Mouse (Mus musculus) small intestine, adult 2 months (tissue): ENCODE measurements around the gene 4930404N11Rik. TPM values are rescaled to one million over a fixed set of nuclear protein-coding genes. Genes with fewer than 3 reads are reported as not detected.

Experiments used
- H3K27ac ChIP-seq: fragments of 200-500 bp; 2 replicates; pipeline ENCODE4 v1.5.1; 2012; ENCODE audit warnings: low read depth, low read length, control low read depth, inconsistent platforms; ENCODE audit not compliant: insufficient read depth
- H3K27me3 ChIP-seq: fragments of 200-500 bp; 2 replicates; pipeline ENCODE4 v1.6.1; 2012; ENCODE audit warnings: mild to moderate bottlenecking, moderate library complexity, low read length, inconsistent platforms; ENCODE audit not compliant: control insufficient read depth, insufficient read depth
- H3K36me3 ChIP-seq: fragments of 200-500 bp; 2 replicates; pipeline ENCODE4 v1.6.1; 2012; ENCODE audit warnings: mild to moderate bottlenecking, low read length, control low read depth, inconsistent platforms; ENCODE audit not compliant: control insufficient read depth, insufficient read depth
- H3K4me1 ChIP-seq: fragments of 200-500 bp; 2 replicates; pipeline ENCODE4 v1.6.1; 2012; ENCODE audit warnings: low read length, inconsistent platforms, mixed read lengths; ENCODE audit not compliant: control insufficient read depth, insufficient read depth, insufficient read length
- H3K4me3 ChIP-seq: fragments of 200-500 bp; 2 replicates; pipeline ENCODE4 v1.5.1; 2012; ENCODE audit warnings: low read depth, mild to moderate bottlenecking, control low read depth, inconsistent platforms, low read length, moderate library complexity
- CTCF ChIP-seq: fragments of 200-500 bp; IDR thresholded peaks from 2 replicates; pipeline ENCODE4 v1.5.1; 2012; ENCODE audit warnings: low read depth, mild to moderate bottlenecking, control low read depth, inconsistent platforms, low read length, moderate library complexity, mixed read lengths; ENCODE audit not compliant: insufficient replicate concordance, insufficient read length; ENCODE audit errors: extremely low read depth
- POLR2A ChIP-seq: fragments of 200-500 bp; IDR thresholded peaks from 2 replicates; pipeline ENCODE4 v1.6.1; 2012; ENCODE audit warnings: low read depth, mild to moderate bottlenecking, control low read depth, inconsistent platforms, low read length, moderate library complexity
- WGBS: fragments of 180-500 bp; shearing (Covaris S2); methylation state at CpG from one replicate; pipeline ENCODE4 v1.1.7; 2018; 5-methylcytosine and 5-hydroxymethylcytosine counted together
- polyA plus RNA-seq: library from polyadenylated mRNA; depleted of rRNA; stranded (reverse); fragments of >200 nt; gene quantifications from 2 replicates; pipeline ENCODE4 v1.2.3, GENCODE M21; 2012

4930404N11Rik gene
- polyA plus RNA-seq, 1 experiment: 7.4 TPM

DNA sequence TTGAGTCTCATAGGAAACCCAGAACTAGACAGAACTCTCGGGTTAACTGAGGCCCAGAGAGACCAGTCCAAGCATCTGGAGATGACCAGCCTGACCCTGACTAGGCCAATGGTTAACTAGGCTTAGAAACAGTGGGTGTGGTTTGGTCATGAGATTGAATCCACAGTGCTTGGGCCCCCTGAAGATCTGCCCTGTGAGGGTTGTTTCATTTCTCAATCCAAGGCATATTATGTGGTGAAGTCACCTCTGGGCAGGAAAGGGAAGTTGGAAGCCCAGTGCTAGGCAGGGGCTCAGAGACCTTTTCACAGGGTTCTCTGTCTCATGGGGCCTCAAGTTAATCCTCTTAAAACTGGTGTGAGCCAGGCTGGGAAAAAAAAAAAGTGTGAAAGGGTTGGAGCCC, 6.8 kb downstream of the 4930404N11Rik start:
- no peak overlapping the region for H3K27ac ChIP-seq
- peaks cover 35% of the 10 kb centered on the region for H3K4me1 ChIP-seq
- no peak overlapping the region for H3K4me3 ChIP-seq

DNA sequence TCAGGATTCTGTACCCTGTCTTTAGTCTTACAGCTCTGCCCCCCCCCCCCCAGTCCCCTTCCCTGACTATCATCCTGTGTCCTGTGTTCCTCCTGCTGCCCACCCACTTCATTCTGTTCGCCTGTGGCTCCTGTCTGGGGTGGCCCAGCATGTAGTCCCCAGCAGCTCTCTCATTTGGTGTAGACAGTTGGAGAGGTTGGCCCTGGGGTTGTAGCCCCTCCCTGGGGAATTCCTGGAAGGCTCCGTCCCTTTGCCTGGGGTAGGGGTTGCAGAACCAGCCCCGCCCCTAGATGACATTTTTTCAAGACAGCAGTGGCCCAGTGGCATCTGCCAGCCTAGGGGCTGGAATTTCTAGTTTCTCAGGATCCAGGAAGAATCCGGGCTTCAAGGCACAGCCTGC, 7.4 kb downstream of the 4930404N11Rik start:
- no peaks in the 10 kb centered on the region for H3K36me3 ChIP-seq
- no peaks in the 10 kb centered on the region for H3K27me3 ChIP-seq
- no peak overlapping the region for H3K27ac ChIP-seq
- TF ChIP-seq CTCF: no peak
- no peak for TF ChIP-seq POLR2A
- peaks cover 29% of the 10 kb centered on the region for H3K4me1 ChIP-seq
- H3K4me3 ChIP-seq: peak overlapping the region; percentile 77
- 37% methylated on average over 4 of the region's 4 CpGs for WGBS

More for the DNA sequence above, 6.8 kb downstream of the 4930404N11Rik start:
- WGBS: 63% methylated on average over 1 of the region's 1 CpGs
- no peaks in the 10 kb centered on the region for H3K27me3 ChIP-seq
- TF ChIP-seq POLR2A (no peak), CTCF (no peak)
- H3K36me3 ChIP-seq: no peaks in the 10 kb centered on the region

DNA sequence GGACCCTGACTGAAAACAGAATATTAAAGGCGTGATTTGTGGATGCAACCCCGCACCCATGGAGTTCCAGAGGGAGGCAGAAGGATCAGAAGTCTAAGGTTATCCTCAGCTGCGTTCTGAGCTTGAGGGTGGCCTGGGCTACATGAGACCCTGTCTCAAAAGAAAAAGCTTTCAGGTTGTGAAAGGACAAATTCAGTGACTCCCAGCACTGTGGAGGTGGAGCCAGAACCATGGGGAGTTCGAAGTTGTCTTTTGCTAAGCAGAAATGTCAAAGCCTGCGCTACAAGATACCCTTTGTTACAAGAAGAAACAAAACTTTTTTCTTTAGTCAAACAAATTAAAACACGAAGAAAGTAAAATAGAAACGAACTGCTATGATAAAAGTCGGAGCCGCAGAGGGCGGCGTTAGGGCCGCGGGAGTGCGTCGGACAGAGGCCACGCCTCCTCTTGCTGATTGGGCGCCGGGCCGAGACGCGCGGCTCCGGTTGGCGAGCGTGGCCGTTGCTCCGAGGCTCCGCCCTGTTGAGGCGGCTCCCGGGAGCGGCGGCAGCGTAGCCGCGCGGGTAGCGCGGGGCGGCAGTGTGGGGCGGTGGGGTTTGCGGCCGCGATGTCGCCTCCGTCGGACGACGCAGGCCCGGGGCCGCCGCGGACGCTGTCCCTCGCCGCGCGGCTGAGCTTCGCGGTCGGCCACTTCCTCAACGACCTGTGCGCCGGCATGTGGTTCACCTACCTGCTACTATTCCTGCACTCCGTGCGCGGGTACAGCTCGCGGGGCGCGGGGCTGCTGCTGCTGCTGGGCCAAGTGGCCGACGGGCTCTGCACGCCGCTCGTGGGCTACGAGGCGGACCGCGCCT, 8.4 kb downstream of the 4930404N11Rik start, which contains the start of gene Mfsd12:
Gene Mfsd12 (plus strand): TSS at position 501 of the 854 bp plus-strand sequence.
- 1% methylated on average over 79 of the region's 79 CpGs for WGBS
- Histone ChIP-seq H3K27me3 (no peaks in the 10 kb centered on the region), H3K36me3 (no peaks in the 10 kb centered on the region), H3K27ac (no peak within 1 kb of the TSS), H3K4me3 (peak within 1 kb of the TSS; percentile 77), H3K4me1 (peaks cover 19% of the 10 kb centered on the region)
- TF ChIP-seq POLR2A: no peak; the same call in 1 of the 2 replicates
- no peak for TF ChIP-seq CTCF

DNA sequence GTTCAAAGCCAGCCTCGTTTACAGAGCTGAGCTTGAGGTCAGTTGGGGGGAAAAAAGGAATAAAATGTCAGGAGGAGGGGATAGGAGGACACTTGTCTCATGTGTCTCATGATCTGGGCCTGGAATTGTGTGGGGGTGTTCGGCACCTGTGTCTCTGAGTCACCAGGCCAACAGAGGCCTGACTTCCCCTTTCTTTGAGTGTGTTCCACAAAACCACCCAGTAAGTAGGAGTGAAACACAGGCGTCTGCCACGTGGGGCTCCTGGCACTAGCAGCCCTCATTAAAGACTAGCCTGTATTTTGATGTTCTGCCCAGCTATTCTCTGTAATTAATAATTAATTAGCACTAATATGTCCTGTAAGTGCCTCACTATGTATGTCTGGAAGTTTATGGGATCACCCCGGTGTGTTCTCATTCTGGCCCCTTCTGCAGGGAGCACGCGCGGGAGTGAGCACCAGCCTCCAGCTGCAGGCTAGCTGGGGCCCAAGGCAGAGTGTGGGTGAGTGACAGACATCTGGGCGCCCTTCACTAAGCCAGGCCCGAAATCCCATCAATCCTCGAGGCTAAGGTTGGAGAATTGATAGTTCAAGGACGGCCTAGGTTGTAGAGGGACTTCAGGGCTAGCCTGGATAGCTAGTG, 9.1 kb downstream of the 4930404N11Rik start:
- Histone ChIP-seq H3K36me3 (no peaks in the 10 kb centered on the region), H3K4me3 (peak overlapping the region; percentile 77; the same call in 1 of the 2 replicates), H3K27ac (no peak overlapping the region)

DNA sequence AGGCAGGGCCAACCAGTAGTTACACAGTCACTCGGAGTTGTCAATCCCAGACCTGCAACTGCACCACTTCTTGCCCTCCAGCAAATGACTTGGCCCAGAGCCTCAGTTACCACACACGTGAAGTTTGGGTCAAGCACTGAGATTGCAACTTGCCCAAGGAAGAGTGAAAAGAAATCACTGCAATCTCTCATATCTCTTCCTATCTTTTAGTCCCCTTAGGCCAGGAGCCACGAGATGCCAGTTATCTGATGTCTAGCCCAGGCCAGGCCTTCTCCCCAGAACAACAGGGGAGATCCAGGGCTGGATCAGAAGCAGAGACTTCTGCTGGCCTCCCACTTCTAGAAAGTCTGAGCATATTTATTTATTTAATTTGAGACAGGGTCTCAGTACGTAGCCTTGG, 10.1 kb downstream of the 4930404N11Rik start:
- TF ChIP-seq POLR2A: no peak
- TF ChIP-seq CTCF: no peak
- 85% methylated on average over 4 of the region's 4 CpGs for WGBS
- H3K4me3 ChIP-seq: no peak overlapping the region
- no peak overlapping the region for H3K27ac ChIP-seq
- no peaks in the 10 kb centered on the region for H3K36me3 ChIP-seq
- H3K4me1 ChIP-seq: peaks cover 23% of the 10 kb centered on the region; the same call in 1 of the 2 replicates
- H3K27me3 ChIP-seq: no peaks in the 10 kb centered on the region

More for the DNA sequence above, 9.1 kb downstream of the 4930404N11Rik start:
- H3K27me3 ChIP-seq: no peaks in the 10 kb centered on the region
- TF ChIP-seq CTCF (no peak), POLR2A (no peak)
- 30% methylated on average over 12 of the region's 12 CpGs for WGBS
- peaks cover 23% of the 10 kb centered on the region for H3K4me1 ChIP-seq

DNA sequence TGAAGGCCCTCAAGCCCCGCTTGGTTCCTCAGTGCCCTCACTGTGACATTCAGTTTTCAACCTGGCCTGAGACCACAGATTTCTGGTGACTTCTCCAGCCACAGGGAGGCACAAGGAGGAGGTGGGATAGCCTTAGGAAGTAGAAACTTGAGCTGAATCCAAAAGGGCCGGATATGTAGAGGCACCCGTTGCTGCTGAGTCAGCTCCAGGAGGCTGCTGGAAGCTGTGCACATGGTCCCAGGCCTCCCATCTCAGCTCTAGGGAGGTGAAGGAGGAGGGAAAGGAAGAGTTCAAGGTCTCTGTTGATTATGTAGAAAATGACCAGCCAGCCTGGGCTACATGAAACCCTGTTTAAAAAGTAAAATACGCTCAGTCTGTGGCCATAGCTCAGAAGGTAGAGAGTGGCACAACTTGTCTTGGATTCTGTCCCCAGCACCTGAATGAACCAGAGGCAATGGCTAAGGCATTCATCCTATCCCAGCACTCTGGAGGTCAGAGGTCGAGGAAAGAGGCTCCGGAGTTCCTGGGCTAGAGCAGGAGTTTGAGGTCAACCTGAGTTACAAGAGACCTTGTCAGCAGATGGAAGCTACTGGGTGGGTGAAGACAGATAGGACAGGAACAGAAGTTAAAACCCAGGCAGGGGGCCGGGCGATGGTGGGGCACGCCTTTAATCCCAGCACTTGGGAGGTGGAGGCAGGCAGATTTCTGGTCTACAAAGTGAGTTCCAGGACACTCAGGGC, 10.7 kb downstream of the 4930404N11Rik start:
- Histone ChIP-seq H3K27me3 (no peaks in the 10 kb centered on the region), H3K27ac (no peak overlapping the region), H3K36me3 (no peaks in the 10 kb centered on the region), H3K4me3 (no peak overlapping the region), H3K4me1 (peaks cover 23% of the 10 kb centered on the region; the same call in 1 of the 2 replicates)
- 85% methylated on average over 9 of the region's 9 CpGs for WGBS
- TF ChIP-seq POLR2A (no peak), CTCF (no peak)

DNA sequence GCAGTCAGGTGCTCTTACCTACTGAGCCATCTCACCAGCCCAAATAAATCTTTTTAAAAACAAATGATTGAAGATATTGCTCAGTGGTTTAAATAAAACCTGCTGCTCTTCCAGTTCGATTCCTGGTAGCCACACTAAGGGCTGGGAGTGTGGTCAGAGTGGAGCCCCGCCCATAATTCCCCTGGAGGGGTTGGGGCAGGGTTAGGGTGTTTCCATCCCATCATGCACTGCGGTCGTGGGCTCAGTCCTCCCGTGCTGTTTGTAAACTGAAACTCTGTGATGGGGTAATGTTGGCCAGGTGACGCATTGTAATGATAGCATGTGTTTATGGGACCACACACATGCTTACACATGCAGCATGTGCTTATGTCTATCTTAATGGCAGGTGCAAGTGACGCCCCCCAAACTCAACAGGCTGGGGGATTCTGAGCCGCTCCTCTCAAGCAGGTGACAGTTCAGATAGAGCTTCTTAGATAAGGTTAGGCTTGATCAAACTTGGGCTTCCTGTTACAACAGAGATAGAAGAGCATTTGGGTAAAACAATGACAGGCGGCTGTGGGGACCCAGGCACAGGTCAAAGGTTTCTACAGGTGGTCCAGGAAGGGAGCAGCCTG, 13.8 kb downstream of the 4930404N11Rik start:
- Histone ChIP-seq H3K4me1 (peaks cover 26% of the 10 kb centered on the region), H3K4me3 (no peak overlapping the region), H3K27me3 (no peaks in the 10 kb centered on the region), H3K27ac (no peak overlapping the region; the same call in 1 of the 2 replicates), H3K36me3 (peaks cover 9% of the 10 kb centered on the region)
- WGBS: 12% methylated on average over 9 of the region's 9 CpGs
- no peak for TF ChIP-seq CTCF
- TF ChIP-seq POLR2A: no peak
